Mouse (Mus musculus) heart, adult 8-10 months (tissue): ENCODE measurements at regions not wholly inside any gene's neighbourhood (a gene's known extent, or its start where the extent isn't known, plus 50 kb on each side); places are given as distances from the start of the nearest gene placed in this dataset.

Experiments
- DNase-seq: peaks from one replicate; pipeline ENCODE4 v3.0.0; 2022; ENCODE audit warnings: low spot score

- no peak for DNase-seq
Measured at GRCm38 (mm10) chr6:98613030-98613429, 270.5 kb upstream of the Gm765 start.

- no peak for DNase-seq
Measured at GRCm38 (mm10) chr6:98609133-98609532, 266.6 kb upstream of the Gm765 start.

- DNase-seq, result no peak
Measured at GRCm38 (mm10) chr6:98606680-98607079, 264.1 kb upstream of the Gm765 start.

GRCm38 (mm10) chr6:98597612-98598011 is 255.1 kb upstream of the Gm765 start:
- no peak for DNase-seq

- no peak for DNase-seq
Measured at GRCm38 (mm10) chr6:98590989-98591388, 248.4 kb upstream of the Gm765 start.

- no peak for DNase-seq
Measured at GRCm38 (mm10) chr6:98588979-98589378, 246.4 kb upstream of the Gm765 start.

- no peak for DNase-seq
Measured at GRCm38 (mm10) chr6:98584541-98584940, 242.0 kb upstream of the Gm765 start.

GRCm38 (mm10) chr6:98582826-98583225 is 240.3 kb upstream of the Gm765 start:
- no peak for DNase-seq

GRCm38 (mm10) chr6:98575227-98575626 is 232.7 kb upstream of the Gm765 start:
- DNase-seq, result no peak

- DNase-seq, result no peak
Measured at GRCm38 (mm10) chr6:98555702-98556101, 213.1 kb upstream of the Gm765 start.

GRCm38 (mm10) chr6:98553922-98554321 is 211.4 kb upstream of the Gm765 start:
- no peak for DNase-seq

- no peak for DNase-seq
Measured at GRCm38 (mm10) chr6:98551781-98552180, 209.2 kb upstream of the Gm765 start.

- no peak for DNase-seq
Measured at GRCm38 (mm10) chr6:98526882-98527440, 184.4 kb upstream of the Gm765 start.

- peak; percentile 33 for DNase-seq
Measured at GRCm38 (mm10) chr6:98525286-98525685, 182.7 kb upstream of the Gm765 start.

GRCm38 (mm10) chr6:98524659-98525058 is 182.1 kb upstream of the Gm765 start:
- DNase-seq, result no peak

- DNase-seq, result no peak
Measured at GRCm38 (mm10) chr6:98521526-98521925, 179.0 kb upstream of the Gm765 start.

- DNase-seq, result no peak
Measured at GRCm38 (mm10) chr6:98514826-98515225, 172.3 kb upstream of the Gm765 start.

GRCm38 (mm10) chr6:98514376-98514775 is 171.8 kb upstream of the Gm765 start:
- no peak for DNase-seq

- DNase-seq, result no peak
Measured at GRCm38 (mm10) chr6:98513217-98513616, 170.7 kb upstream of the Gm765 start.

GRCm38 (mm10) chr6:98502726-98503125 is 160.2 kb upstream of the Gm765 start:
- no peak for DNase-seq

GRCm38 (mm10) chr6:98499721-98500120 is 157.2 kb upstream of the Gm765 start:
- no peak for DNase-seq

- DNase-seq, result no peak
Measured at GRCm38 (mm10) chr6:98486626-98487025, 144.1 kb upstream of the Gm765 start.

- DNase-seq, result no peak
Measured at GRCm38 (mm10) chr6:98483319-98484123, 141.0 kb upstream of the Gm765 start.
